In genomic region chr11:118289999-118290889, GRCm38 (mm10) we compare ENCODE assay signal across 8 mouse cellular contexts. TPM values are rescaled to one million over a fixed set of nuclear protein-coding genes. Genes with fewer than 3 reads are reported as not detected.
DNase-seq lines count a peak whose midpoint lies in the region; ATAC-seq and TF ChIP-seq lines count a peak whose summit lies in the region.

TSS of gene Usp36 (minus strand) at chr11:118290244.

- intact Hi-C loops in heart, adult 2 months (cut with DNase I): no loop called here

- 0 out of 2 replicates have a peak, but pooled peaks have one; percentile 39 for TF ChIP-seq EP300 in heart, adult 2 months (IDR thresholded peaks at IDR 0.05; ENCODE audit: insufficient read depth, low read depth, low read length)

- H3K27ac ChIP-seq in embryonic facial prominence, embryonic 14.5 days (replicated peaks; ENCODE audit: low read depth, low read length): peak within 1 kb of the TSS; percentile 94
- H3K27ac ChIP-seq in heart, adult 2 months: peak within 1 kb of the TSS; percentile 96
- peak within 1 kb of the TSS; percentile 89 for H3K27ac ChIP-seq in limb, embryonic 13.5 days
- H3K27ac ChIP-seq in midbrain, embryonic 16.5 days (ENCODE audit: low read length): peak within 1 kb of the TSS; percentile 82

- no peaks in the 10 kb centered on the region for H3K9me3 ChIP-seq in embryonic facial prominence, embryonic 14.5 days (ENCODE audit: control insufficient read depth, low read length)
- no peaks in the 10 kb centered on the region for H3K9me3 ChIP-seq in limb, embryonic 13.5 days
- H3K9me3 ChIP-seq in midbrain, embryonic 16.5 days (replicated peaks; ENCODE audit: control insufficient read depth, low read length, poor library complexity, severe bottlenecking): no peaks in the 10 kb centered on the region

- peak within 1 kb of the TSS; percentile 87 for H3K4me3 ChIP-seq in embryonic facial prominence, embryonic 14.5 days (ENCODE audit: low read depth, low read length)
- H3K4me3 ChIP-seq in heart, adult 2 months: peak within 1 kb of the TSS; percentile 97
- H3K4me3 ChIP-seq in limb, embryonic 13.5 days: peak within 1 kb of the TSS; percentile 93
- peak within 1 kb of the TSS; percentile 68 for H3K4me3 ChIP-seq in midbrain, embryonic 16.5 days (ENCODE audit: low read depth, low read length)

- H3K79me2 ChIP-seq in heart, adult 2 months (replicated peaks; ENCODE audit: control insufficient read depth, insufficient read depth, low read length): no peaks in the 10 kb centered on the region

- under 1% methylated on average over 65 of the region's 68 CpGs for WGBS in embryonic facial prominence, embryonic 14.5 days
- 1% methylated on average over 68 of the region's 68 CpGs for WGBS in heart, adult 2 months
- WGBS in limb, embryonic 13.5 days: under 1% methylated on average over 68 of the region's 68 CpGs
- under 1% methylated on average over 68 of the region's 68 CpGs for WGBS in midbrain, embryonic 16.5 days

- peak; percentile 100 for DNase-seq in 3T3-L1 (ENCODE audit: low read depth, low spot score)
- DNase-seq in adrenal gland, postnatal 4 days (ENCODE audit: low spot score in 2 of 2): peak; percentile 96
- peak; percentile 100 for DNase-seq in embryonic facial prominence, embryonic 14.5 days (ENCODE audit: low spot score)
- DNase-seq in heart, adult 2 months: peak; percentile 99 to 100
- peak; percentile 100 for DNase-seq in kidney, adult 8-10 months
- DNase-seq in spleen, postnatal 10 days (ENCODE audit: low spot score in 2 of 2): peak; percentile 92 to 99

- H3K4me1 ChIP-seq in embryonic facial prominence, embryonic 14.5 days (ENCODE audit: control insufficient read depth, insufficient read depth, low read length): peaks cover 9% of the 10 kb centered on the region
- H3K4me1 ChIP-seq in heart, adult 2 months (ENCODE audit: control insufficient read depth, insufficient read depth, low read length): peaks cover 8% of the 10 kb centered on the region
- peaks cover 19% of the 10 kb centered on the region for H3K4me1 ChIP-seq in limb, embryonic 13.5 days
- peaks cover 13% of the 10 kb centered on the region for H3K4me1 ChIP-seq in midbrain, embryonic 16.5 days (ENCODE audit: control insufficient read depth, insufficient read depth, low read length)

- peak within 1 kb of the TSS; percentile 92 for H3K9ac ChIP-seq in embryonic facial prominence, embryonic 14.5 days (ENCODE audit: low read depth, low read length)
- H3K9ac ChIP-seq in heart, adult 2 months (ENCODE audit: low read depth, low read length): peak within 1 kb of the TSS; percentile 68
- H3K9ac ChIP-seq in limb, embryonic 13.5 days: peak within 1 kb of the TSS; percentile 88
- peak within 1 kb of the TSS; percentile 82 for H3K9ac ChIP-seq in midbrain, embryonic 16.5 days (ENCODE audit: low read depth, low read length)

- H3K27me3 ChIP-seq in embryonic facial prominence, embryonic 14.5 days (replicated peaks; ENCODE audit: control insufficient read depth, insufficient read depth, low read length): no peaks in the 10 kb centered on the region
- no peaks in the 10 kb centered on the region for H3K27me3 ChIP-seq in heart, adult 2 months (ENCODE audit: control insufficient read depth, insufficient read depth, low read length)
- H3K27me3 ChIP-seq in limb, embryonic 13.5 days: no peaks in the 10 kb centered on the region
- H3K27me3 ChIP-seq in midbrain, embryonic 16.5 days (ENCODE audit: control insufficient read depth, insufficient read depth, low read depth, low read length): no peaks in the 10 kb centered on the region

- H3K4me2 ChIP-seq in embryonic facial prominence, embryonic 14.5 days (ENCODE audit: low read depth, low read length): peak within 1 kb of the TSS; percentile 90
- peak within 1 kb of the TSS; percentile 84 for H3K4me2 ChIP-seq in limb, embryonic 13.5 days (replicated peaks)
- peak within 1 kb of the TSS; percentile 90 for H3K4me2 ChIP-seq in midbrain, embryonic 16.5 days (ENCODE audit: low read length)

- no peak; the same call in 1 of the 2 replicates for TF ChIP-seq CTCF in heart, adult 2 months (IDR thresholded peaks at IDR 0.05)

- H3K36me3 ChIP-seq in embryonic facial prominence, embryonic 14.5 days (ENCODE audit: control insufficient read depth, insufficient read depth, low read length): peaks cover 24% of the 10 kb centered on the region
- H3K36me3 ChIP-seq in heart, adult 2 months (ENCODE audit: control insufficient read depth, insufficient read depth, low read length): no peaks in the 10 kb centered on the region
- peaks cover 25% of the 10 kb centered on the region for H3K36me3 ChIP-seq in limb, embryonic 13.5 days
- H3K36me3 ChIP-seq in midbrain, embryonic 16.5 days (ENCODE audit: control insufficient read depth, insufficient read depth, low read length): peaks cover 9% of the 10 kb centered on the region

- ATAC-seq in embryonic facial prominence, embryonic 14.5 days (ENCODE audit: low read depth): peak; percentile 98
- ATAC-seq in limb, embryonic 13.5 days (ENCODE audit: low FRiP score, low read depth): peak; percentile 99
- peak; percentile 99 for ATAC-seq in midbrain, embryonic 16.5 days

- peak; percentile 98 for TF ChIP-seq POLR2A in heart, adult 2 months (IDR thresholded peaks at IDR 0.05; ENCODE audit: insufficient read depth, low read depth, low read length)

RNA-seq across cellular contexts. Expression of gene Usp36, which starts in this region (rescaled TPM):
- total RNA-seq in adrenal gland, postnatal 4 days (2021): 10 to 100 TPM; 22.7 to 23.5 TPM
- polyA plus RNA-seq in embryonic facial prominence, embryonic 14.5 days (2014; fragmentation: Nextera tagmentation; extraction: Ambion mirVana): 15.9 and 16.1 TPM in 2 replicates
- total RNA-seq in heart, adult 2 months (2021): 10 to 100 TPM; 13.1 to 15.5 TPM
- polyA plus RNA-seq in heart, adult 2 months (2012; rRNA removed): 10.3 and 14.6 TPM in 2 replicates
- polyA plus RNA-seq in limb, embryonic 13.5 days (2015; fragmentation: Nextera tagmentation; extraction: Ambion mirVana): 22.1 and 25.0 TPM in 2 replicates
- 17.7 and 18.8 TPM in 2 replicates for polyA plus RNA-seq in midbrain, embryonic 16.5 days (2015; fragmentation: Nextera tagmentation; extraction: Ambion mirVana)

Comparison
In these comparisons a context has a peak if more than half of its experiments do, and no peak if none do; other contexts are left out.
1. Peak in every context shown above with its lines: DNase-seq, ATAC-seq, H3K4me3 ChIP-seq and H3K27ac ChIP-seq.